Mouse (Mus musculus) gastrocnemius, postnatal 14 days (tissue): ENCODE data around the gene Ncan. TPM values are rescaled to one million over a fixed set of nuclear protein-coding genes. Genes with fewer than 3 reads are reported as not detected.

ENCODE experiments used
- microRNA-seq, 2 experiments: library from miRNA; unstranded; fragments of <30 nt; microRNA quantifications; one replicate each; pipeline ENCODE4 v1.2.0; 2021
- total RNA-seq, 2 experiments: library from RNA; stranded (reverse); gene quantifications; 2 replicates each; pipeline ENCODE4 v1.2.3; 2021

The Ncan gene
- total RNA-seq, 2 experiments from 2014 or later = 0.02 to 0.04 TPM

Small RNAs within 50 kb of the gene (microRNA-seq; reads per million reads assigned to microRNA genes)
- 0 reads per million in 2 experiments for gene Mir7066

Other genes starting within 250 kb of the Ncan start
- gene Cilp2, start 233.2 kb downstream of the Ncan start, total RNA-seq = 10 to 100 TPM; 26.6 to 27.8 TPM
- gene Tssk6, start 218.7 kb downstream of the Ncan start, total RNA-seq = under 1 TPM in 1 of 2 experiments, not detected in 1; 0.31 TPM
- gene Ndufa13, start 218.3 kb downstream of the Ncan start, total RNA-seq = 100 to 1,000 TPM; 265 to 294 TPM
- 10 to 100 TPM in 1 of 2 experiments, 1 to 10 TPM in 1; 7.8 to 10.2 TPM for gene Yjefn3, start 218.2 kb downstream of the Ncan start, total RNA-seq
- 10 to 100 TPM; 31.0 to 35.1 TPM for gene Gatad2a, start 124.5 kb downstream of the Ncan start, total RNA-seq
- gene Mau2, start 78.1 kb downstream of the Ncan start, total RNA-seq = 10 to 100 TPM; 22.6 to 26.3 TPM
- gene Sugp1, start 78.1 kb downstream of the Ncan start, total RNA-seq = 10 to 100 TPM; 17.7 to 17.9 TPM
- gene Tm6sf2, start 47.9 kb downstream of the Ncan start, total RNA-seq = under 1 TPM in 1 of 2 experiments, not detected in 1; 0.51 TPM
- under 1 TPM in 1 of 2 experiments, not detected in 1; 0.06 TPM for gene Hapln4, start 37.4 kb downstream of the Ncan start, total RNA-seq
- gene Nr2c2ap, start 10.5 kb upstream of the Ncan start, total RNA-seq = 1 to 10 TPM; 2.2 to 4.4 TPM
- gene Rfxank, start 18.3 kb upstream of the Ncan start, total RNA-seq = 1 to 10 TPM; 8.1 to 8.8 TPM
- 10 to 100 TPM; 14.4 to 18.4 TPM for gene Borcs8, start 18.6 kb upstream of the Ncan start, total RNA-seq
- under 1 TPM; 0.25 to 0.29 TPM for gene Mef2b, start 18.8 kb upstream of the Ncan start, total RNA-seq
- 10 to 100 TPM; 76.0 to 78.1 TPM for gene Tmem161a, start 51.5 kb upstream of the Ncan start, total RNA-seq
- 10 to 100 TPM; 25.5 to 29.2 TPM for gene Slc25a42, start 91.4 kb upstream of the Ncan start, total RNA-seq
- gene Sugp2, start 113.4 kb upstream of the Ncan start, total RNA-seq = 10 to 100 TPM; 42.3 to 44.1 TPM
- gene Armc6, start 113.6 kb upstream of the Ncan start, total RNA-seq = 1 to 10 TPM; 6.5 to 9.9 TPM
- gene Homer3, start 162.0 kb upstream of the Ncan start, total RNA-seq = 1 to 10 TPM; 8.5 to 8.7 TPM
- gene Ddx49, start 181.6 kb upstream of the Ncan start, total RNA-seq = 10 to 100 TPM; 25.3 to 27.5 TPM
- gene Cope, start 181.6 kb upstream of the Ncan start, total RNA-seq = 100 to 1,000 TPM; 123 to 134 TPM
- gene Cers1, start 194.9 kb upstream of the Ncan start, total RNA-seq = 10 to 100 TPM; 14.5 to 24.5 TPM
- 1 to 10 TPM; 1.3 to 2.8 TPM for gene Gdf1, start 208.9 kb upstream of the Ncan start, total RNA-seq
- 10 to 100 TPM; 31.6 to 35.0 TPM for gene Upf1, start 232.4 kb upstream of the Ncan start, total RNA-seq